Mouse (Mus musculus): ENCODE data around the gene Eif4h.
A peak's percentile ranks its signal among the peaks of the same experiment; 100 is the strongest.

Eif4h gene

GRCm38 (mm10) chr5:134639269-134639682 lies at the start of gene Eif4h:
Eif4h (minus strand) TSS chr5:134639490.
- DNase-seq (ENCODE audit: low spot score): peak; percentile 86

GRCm38 (mm10) chr5:134688718-134689284 lies 49.5 kb upstream of the Eif4h start:
- peak; percentile 96 for DNase-seq (ENCODE audit: low spot score)

DNA sequence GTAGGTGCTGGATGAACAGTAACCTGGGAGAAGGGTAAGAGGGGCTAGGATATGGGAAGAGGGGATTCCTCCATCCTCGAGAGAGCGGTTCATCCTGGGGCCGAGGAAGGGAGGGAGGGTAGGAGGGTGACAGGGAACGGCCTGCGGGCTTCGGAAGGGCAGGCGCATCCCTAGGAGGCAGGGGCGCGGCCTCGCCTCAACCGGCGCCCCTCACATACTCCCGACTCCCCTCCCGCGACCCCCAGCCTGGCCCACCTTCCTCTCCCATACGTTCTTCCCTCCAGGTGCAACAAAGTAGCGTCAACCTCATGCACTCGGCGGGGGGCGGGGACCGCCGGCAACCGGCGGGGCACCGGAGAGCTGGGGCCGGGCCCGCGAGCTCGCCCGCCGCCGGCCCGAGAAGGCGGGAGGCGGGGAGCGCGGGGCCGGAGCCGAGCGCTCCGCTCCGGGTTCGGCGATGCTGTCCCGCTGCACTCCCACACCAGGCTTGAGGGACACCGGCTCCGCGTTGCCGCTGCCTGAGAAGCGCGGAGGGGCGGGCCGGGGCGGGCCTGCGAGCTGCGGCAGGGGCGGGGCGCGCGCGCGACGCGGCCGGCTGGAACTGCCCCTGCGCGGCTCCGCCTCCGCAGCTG lies 48.9 kb upstream of the Eif4h start, which contains the start of gene Limk1:
TSS of gene Limk1 (minus strand) at position 513 of the 632 bp plus-strand sequence.
- no peak for DNase-seq (ENCODE audit: low spot score)

DNA sequence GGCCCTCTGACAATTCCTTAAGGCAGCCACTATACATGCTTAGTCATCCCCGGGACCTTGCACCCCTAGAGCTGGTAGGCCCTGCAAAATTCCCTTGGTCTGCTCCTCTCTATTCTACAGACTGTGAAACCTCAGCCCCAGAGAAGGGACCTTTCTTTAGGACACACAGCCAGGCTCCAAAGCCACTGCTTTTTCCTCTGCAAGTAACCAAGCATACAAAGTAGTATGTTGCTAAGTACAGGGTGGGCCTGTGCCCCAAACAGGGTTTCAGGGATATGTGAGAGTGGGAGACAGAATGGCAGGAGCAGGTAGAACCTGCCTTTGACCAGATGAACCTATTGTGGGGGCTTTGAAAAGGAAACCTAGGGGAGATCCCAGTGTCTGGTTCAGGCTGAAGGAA lies 47.9 kb upstream of the Eif4h start:
- DNase-seq (ENCODE audit: low spot score): no peak

- no peak for DNase-seq (ENCODE audit: low spot score)
Measured at GRCm38 (mm10) chr5:134686541-134686940, 47.3 kb upstream of the Eif4h start.

- no peak for DNase-seq (ENCODE audit: low spot score)
Measured at GRCm38 (mm10) chr5:134684398-134684797, 45.1 kb upstream of the Eif4h start.

DNA sequence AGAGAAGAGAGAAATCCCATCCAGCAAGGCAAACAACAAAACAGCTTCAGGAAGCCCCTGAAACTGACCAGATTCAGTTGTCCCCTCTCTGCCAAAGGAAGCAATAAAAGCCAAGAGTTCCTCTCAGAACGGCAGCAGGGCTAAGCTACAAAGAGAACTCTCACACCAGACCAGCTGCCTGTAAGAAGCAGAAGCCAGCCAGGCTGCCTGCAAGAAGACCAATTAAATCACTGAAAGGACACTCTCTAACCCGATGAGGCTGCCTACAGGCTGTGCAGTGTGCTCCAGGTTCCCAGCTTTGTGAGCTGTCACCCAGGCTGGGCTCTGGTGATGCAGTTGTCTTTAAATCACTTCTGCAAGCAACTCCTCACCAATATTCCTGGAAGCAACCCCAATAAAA lies 44.5 kb upstream of the Eif4h start:
- DNase-seq (ENCODE audit: low spot score): no peak

- DNase-seq (ENCODE audit: low spot score): no peak
Measured at GRCm38 (mm10) chr5:134680238-134680637, 40.9 kb upstream of the Eif4h start.

- no peak for DNase-seq (ENCODE audit: low spot score)
Measured at GRCm38 (mm10) chr5:134678827-134679546, 39.7 kb upstream of the Eif4h start.

GRCm38 (mm10) chr5:134678031-134678430 lies 38.7 kb upstream of the Eif4h start:
- no peak for DNase-seq (ENCODE audit: low spot score)

- DNase-seq (ENCODE audit: low spot score): no peak
Measured at GRCm38 (mm10) chr5:134677491-134677890, 38.2 kb upstream of the Eif4h start.

DNA sequence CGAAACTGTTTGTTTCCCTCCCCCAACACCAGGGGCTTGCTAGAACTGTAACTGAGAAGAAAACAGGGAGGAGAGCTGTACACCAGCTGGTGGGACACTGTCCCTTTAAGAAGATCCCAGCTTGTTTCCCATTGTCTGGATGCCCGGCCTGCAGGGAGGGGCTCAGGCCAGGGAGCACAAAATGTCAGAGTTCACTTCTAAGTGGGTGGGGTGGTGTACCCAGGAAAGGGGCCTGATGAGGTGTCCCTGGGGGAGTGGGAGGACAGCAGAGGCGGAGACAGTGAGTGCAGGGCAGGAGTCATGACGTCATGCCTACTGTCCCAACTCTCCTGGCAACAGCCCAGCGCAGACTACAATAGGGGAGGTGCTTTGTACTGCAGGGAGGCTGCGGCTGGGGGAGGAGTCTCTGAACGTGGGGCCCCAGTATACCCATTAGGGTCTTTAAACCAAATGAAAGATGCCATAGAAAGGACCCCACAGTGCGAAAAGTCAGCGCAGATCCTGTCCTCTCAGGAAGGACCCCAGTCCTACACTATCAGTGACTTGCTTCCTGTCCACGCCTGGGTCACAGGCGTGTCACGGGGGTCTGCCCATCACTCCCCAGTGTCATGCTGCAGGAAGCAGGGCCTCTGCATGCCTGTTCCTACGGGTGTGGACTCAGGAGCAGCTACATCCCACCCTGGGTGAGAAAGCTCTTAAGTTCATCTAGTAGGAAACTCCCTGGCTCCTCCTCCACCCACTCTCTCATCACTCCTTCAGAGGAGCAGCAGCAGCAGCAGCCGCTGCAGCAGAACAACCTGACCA lies 36.9 kb upstream of the Eif4h start:
- DNase-seq (ENCODE audit: low spot score): no peak

GRCm38 (mm10) chr5:134674977-134675376 lies 35.7 kb upstream of the Eif4h start:
- no peak for DNase-seq (ENCODE audit: low spot score)

GRCm38 (mm10) chr5:134672611-134673010 lies 33.3 kb upstream of the Eif4h start:
- no peak for DNase-seq (ENCODE audit: low spot score)

DNA sequence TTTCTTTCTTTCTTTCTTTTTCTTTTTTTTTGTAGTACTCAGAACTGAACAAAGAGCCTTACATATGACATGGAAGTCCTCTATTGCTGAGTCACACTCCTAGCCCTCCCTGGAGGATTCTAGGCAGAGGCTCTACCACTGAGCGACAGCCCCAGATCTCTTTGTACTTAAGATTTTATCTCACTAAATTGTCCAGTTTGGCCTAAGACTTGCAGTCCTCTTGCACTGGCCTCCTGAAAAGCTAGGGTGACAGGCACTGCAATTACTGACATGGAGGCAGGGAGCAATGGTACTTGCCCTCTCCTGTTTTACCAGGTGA lies 32.9 kb upstream of the Eif4h start:
- DNase-seq (ENCODE audit: low spot score): no peak

GRCm38 (mm10) chr5:134671335-134672197 lies 32.3 kb upstream of the Eif4h start:
- DNase-seq (ENCODE audit: low spot score): no peak

DNA sequence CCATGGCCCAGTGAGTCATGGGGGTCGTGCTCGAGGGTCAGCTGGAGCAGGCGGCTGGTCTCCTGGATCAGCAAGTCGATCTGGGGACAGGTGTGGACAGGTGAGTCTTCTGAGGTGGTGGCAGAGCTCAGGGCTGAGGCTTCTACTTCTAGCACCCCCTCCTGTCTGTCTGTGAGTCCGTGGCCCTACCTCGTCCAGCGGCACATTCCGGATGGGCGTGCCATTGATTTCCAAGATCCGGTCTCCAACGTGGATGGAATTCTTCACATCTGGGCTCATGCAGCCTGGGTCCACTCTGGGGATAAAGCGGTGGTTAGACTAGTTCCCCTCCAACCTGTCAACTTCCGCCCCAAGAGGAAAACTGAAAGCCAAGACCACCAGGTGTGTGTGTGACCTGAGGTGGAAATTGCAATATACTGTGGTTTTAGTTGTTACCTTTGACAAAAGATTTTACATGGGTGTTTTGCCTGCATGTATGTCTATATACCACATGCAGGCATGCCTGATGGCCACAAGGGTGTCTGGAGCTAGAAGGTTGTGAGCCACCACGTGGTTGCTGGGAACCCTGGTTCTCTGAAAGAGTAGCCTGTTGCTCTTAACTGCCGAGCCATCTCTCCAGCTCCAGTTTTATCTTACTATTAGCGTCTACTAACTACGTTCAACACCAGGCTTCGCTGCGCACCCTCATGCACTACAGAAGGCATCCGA lies 29.9 kb upstream of the Eif4h start:
- DNase-seq (ENCODE audit: low spot score): no peak

DNA sequence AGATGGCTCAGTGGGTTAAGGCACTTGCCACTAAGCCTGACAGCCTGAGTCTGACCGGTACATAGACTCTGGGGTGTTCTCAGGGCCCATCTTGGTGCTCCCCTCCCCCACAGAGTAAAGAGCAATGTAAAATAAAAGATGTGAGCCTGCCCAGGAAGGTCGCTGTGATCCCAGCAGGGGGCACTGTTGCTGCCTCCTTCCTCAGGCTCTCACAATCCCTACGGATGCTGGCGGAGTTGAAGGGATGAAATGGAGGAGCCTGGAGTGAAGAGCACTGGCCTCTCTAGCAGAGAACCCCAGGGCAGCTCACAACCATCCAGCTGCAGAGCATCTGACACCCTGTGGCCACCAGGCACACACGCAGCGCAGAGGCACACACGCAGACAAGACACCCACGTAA lies 29.2 kb upstream of the Eif4h start:
- DNase-seq (ENCODE audit: low spot score): no peak

DNA sequence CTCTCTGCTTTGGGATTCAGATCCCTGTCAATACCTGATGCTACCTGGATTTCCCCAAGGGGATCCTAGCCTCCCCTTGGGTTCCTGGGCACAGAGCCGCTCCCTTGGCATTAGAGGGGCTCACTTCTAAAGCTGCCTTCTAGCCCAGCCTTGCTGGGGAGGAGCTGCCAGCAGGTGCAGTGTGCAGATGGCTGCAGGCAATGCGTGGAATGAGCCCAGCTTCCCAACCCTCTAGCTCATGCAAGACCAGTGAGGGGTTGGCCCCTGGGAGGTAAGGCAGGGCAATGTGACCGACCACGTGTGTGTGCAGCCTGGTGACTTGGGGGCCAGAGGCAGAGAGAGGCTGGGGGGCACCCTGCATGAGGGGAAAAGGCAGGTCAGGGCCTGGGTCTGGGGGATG lies 17.4 kb upstream of the Eif4h start:
- DNase-seq (ENCODE audit: low spot score): no peak

DNA sequence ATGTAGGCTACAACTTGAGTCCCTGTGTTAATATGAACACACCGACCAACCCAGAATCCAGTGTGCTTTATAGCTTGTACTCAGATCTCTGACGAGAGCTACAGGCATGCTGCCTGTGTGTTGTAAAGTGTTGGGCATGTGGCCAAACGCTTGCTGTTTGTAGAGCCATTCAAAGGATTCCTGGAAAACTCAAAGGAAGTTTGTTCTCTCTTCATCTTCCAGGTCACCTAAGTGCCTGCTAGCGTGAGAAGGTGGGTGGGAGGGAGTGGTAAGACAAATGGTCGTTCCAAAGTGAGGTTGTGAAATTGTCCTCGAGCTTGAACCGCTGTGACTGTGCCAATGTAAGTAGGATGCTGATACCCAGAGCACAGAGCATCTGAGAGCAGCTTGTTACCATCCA lies 12.7 kb upstream of the Eif4h start:
- DNase-seq (ENCODE audit: low spot score): no peak

DNA sequence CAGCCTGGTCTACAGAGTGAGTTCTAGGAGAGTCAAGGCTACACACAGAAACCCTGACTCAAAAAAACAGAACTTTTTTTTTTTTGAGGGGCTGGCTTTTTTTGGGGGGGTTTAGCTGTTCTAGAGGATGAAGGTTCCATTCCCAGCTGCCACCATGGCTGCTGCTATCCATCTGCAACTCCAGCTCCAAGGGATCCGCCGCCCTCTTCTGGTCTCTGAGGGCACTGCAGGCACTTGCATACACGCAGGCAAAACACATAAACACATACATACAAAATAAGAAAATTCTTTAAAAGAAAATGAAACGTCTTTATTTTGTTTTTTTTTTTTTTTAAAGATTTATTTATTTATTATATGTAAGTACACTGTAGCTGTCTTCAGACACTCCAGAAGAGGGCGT lies 11.6 kb upstream of the Eif4h start:
- no peak for DNase-seq (ENCODE audit: low spot score)
